Mouse (Mus musculus) heart, postnatal 14 days (tissue): ENCODE measurements around the gene Ryr2. TPM values are rescaled to one million over a fixed set of nuclear protein-coding genes. Genes with fewer than 3 reads are reported as not detected.
"Not testable (repeated sequence)": the region's sequence is repeated elsewhere in the genome, so short reads cannot be mapped to it uniquely, and the experiment has no call there.

ENCODE experiments used
- DNase-seq, 2 experiments: peaks; one replicate each; pipeline ENCODE4 v3.0.0; 2021 to 2022
- intact Hi-C: fragments of 180-260 bp; cut with DNase I; formaldehyde crosslinking; loops from one replicate; pipeline ENCODE4 v1.15.1; 2025
- long read RNA-seq, 2 experiments: library from polyadenylated mRNA; stranded (forward); transcript quantifications; one replicate each; pipeline ENCODE4 v2.0.0; 2021
- total RNA-seq, 2 experiments: library from RNA; stranded (reverse); gene quantifications; 2 replicates each; pipeline ENCODE4 v1.2.3; 2021

Gene Ryr2
- 1,000 to 10,000 TPM in 1 of 2 experiments, 100 to 1,000 TPM in 1; 977 to 1,003 TPM for total RNA-seq
- long read RNA-seq, experiment 1, partial matches to known transcripts = 51 of 76 reads
- long read RNA-seq, experiment 1, other reads (novel, unspliced or antisense) = 24 of 76 reads
- long read RNA-seq, experiment 2, partial matches to known transcripts = 39 of 62 reads
- long read RNA-seq, experiment 2, other reads (novel, unspliced or antisense) = 23 of 62 reads

GRCm38 (mm10) chr13:12106662-12107632 is at the start of gene Ryr2:
Gene Ryr2, minus strand, starts transcription at chr13:12106945.
- intact Hi-C loops = loop anchor here (5.0 kb wide), 1 partner anchor 345 kb away; no protein-coding TSS in a partner anchor
- DNase-seq = peak; percentile 76 to 79

GRCm38 (mm10) chr13:12153922-12154321 is 47.2 kb upstream of the Ryr2 start:
- intact Hi-C loops = no loop called here
- no peak for DNase-seq

GRCm38 (mm10) chr13:12146918-12147507 is 40.3 kb upstream of the Ryr2 start:
- DNase-seq = no peak
- intact Hi-C loops = no loop called here

GRCm38 (mm10) chr13:12146402-12146801 is 39.7 kb upstream of the Ryr2 start:
- intact Hi-C loops = no loop called here
- DNase-seq = no peak

- intact Hi-C loops = no loop called here
- DNase-seq = no peak
These were observed 36.6 kb upstream of the Ryr2 start for GRCm38 (mm10) chr13:12143347-12143746.

- intact Hi-C loops, DNase-seq: not testable (repeated sequence)
These were observed 29.7 kb upstream of the Ryr2 start for GRCm38 (mm10) chr13:12136461-12136860.

- intact Hi-C loops = loop anchor here (5.0 kb wide), 1 partner anchor 64 kb away; no protein-coding TSS in a partner anchor
- DNase-seq = peak; percentile 57 to 75
These were observed 26.8 kb upstream of the Ryr2 start for GRCm38 (mm10) chr13:12133549-12133948.

GRCm38 (mm10) chr13:12132160-12132710 is 25.5 kb upstream of the Ryr2 start:
- DNase-seq = no peak
- intact Hi-C loops = loop anchor here (5.0 kb wide), 1 partner anchor 65 kb away; no protein-coding TSS in a partner anchor

GRCm38 (mm10) chr13:12129121-12129520 is 22.4 kb upstream of the Ryr2 start:
- intact Hi-C loops = no loop called here

GRCm38 (mm10) chr13:12126099-12126498 is 19.4 kb upstream of the Ryr2 start:
- no peak for DNase-seq
- intact Hi-C loops = no loop called here

More at GRCm38 (mm10) chr13:12129121-12129520, 22.4 kb upstream of the Ryr2 start:
- DNase-seq = no peak

GRCm38 (mm10) chr13:12124940-12125540 is 18.3 kb upstream of the Ryr2 start:
- intact Hi-C loops = no loop called here
- DNase-seq = peak; percentile 70 to 75

- intact Hi-C loops = no loop called here
- DNase-seq = no peak
These were observed 8.8 kb upstream of the Ryr2 start for GRCm38 (mm10) chr13:12115551-12115950.

GRCm38 (mm10) chr13:12114816-12115215 is 8.1 kb upstream of the Ryr2 start:
- DNase-seq = no peak
- intact Hi-C loops = no loop called here

GRCm38 (mm10) chr13:12108955-12109354 is 2.2 kb upstream of the Ryr2 start:
- intact Hi-C loops = loop anchor here (5.0 kb wide), 1 partner anchor 347 kb away; no protein-coding TSS in a partner anchor
- DNase-seq = no peak

- peak; percentile 18 to 23 for DNase-seq
- intact Hi-C loops = loop anchor here (5.0 kb wide), 1 partner anchor 344 kb away; no protein-coding TSS in a partner anchor
These were observed 716 bp downstream of the Ryr2 start for GRCm38 (mm10) chr13:12105830-12106628.

GRCm38 (mm10) chr13:12105231-12105829 is 1.4 kb downstream of the Ryr2 start:
- intact Hi-C loops = loop anchor here (5.0 kb wide), 1 partner anchor 343 kb away; no protein-coding TSS in a partner anchor
- DNase-seq = peak in 1 of 2 experiments; percentile 31

- DNase-seq = peak in 1 of 2 experiments; percentile 33
- intact Hi-C loops = no loop called here
These were observed 2.4 kb downstream of the Ryr2 start for GRCm38 (mm10) chr13:12104318-12104717.

GRCm38 (mm10) chr13:12103017-12103416 is 3.7 kb downstream of the Ryr2 start:
- intact Hi-C loops = no loop called here
- no peak for DNase-seq

- intact Hi-C loops = no loop called here
- DNase-seq = no peak
These were observed 7.3 kb downstream of the Ryr2 start for GRCm38 (mm10) chr13:12099446-12099845.
